Mouse (Mus musculus) ES-Bruce4 (cell line): ENCODE results near the gene Spred2.

ENCODE experiments used
- CTCF ChIP-seq: IDR thresholded peaks from one replicate; pipeline ENCODE4 v1.8.1; 2011; ENCODE audit warnings: low read depth, low read length
- EP300 ChIP-seq: IDR thresholded peaks from 2 replicates; pipeline ENCODE4 v1.6.1; 2011; ENCODE audit warnings: low read depth, low read length; ENCODE audit not compliant: insufficient read depth
- POLR2A ChIP-seq: IDR thresholded peaks from one replicate; pipeline ENCODE4 v1.8.1; 2011; ENCODE audit warnings: low read length; ENCODE audit not compliant: insufficient read depth

GRCm38 (mm10) chr11:20037739-20038138, 113.6 kb downstream of the Spred2 start:
- TF ChIP-seq CTCF (no peak), EP300 (no peak), POLR2A (no peak)
